Mouse (Mus musculus): Measurements from ENCODE around the gene Per3. TPM values are rescaled to one million over a fixed set of nuclear protein-coding genes. Genes with fewer than 3 reads are reported as not detected.

Per3 gene
- total and polyA plus RNA-seq, 2 experiments from 2014 or later: 3.0 to 6.9 TPM

DNA sequence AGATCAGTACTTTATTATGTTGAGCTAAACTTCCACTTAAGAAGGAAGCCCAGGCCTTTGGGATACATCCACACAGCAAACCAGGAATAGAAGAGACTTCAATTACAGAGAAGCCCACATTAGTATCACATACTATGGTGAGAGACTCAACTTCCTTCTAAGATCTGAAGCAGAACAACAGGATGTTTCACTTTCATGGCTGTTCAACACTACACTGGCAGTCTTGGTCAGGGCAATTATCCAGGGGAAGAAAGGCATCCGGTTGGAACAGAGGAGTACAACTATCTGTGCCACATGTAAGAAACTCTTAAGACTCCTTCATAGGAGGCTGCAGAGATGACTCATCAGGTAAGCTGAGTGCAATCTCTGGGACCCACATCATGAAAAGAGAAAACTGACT lies 6.7 kb upstream of the Per3 start:
- TF ChIP-seq CTCF (IDR thresholded peaks at IDR 0.05; ENCODE audit: low read depth): no peak

DNA sequence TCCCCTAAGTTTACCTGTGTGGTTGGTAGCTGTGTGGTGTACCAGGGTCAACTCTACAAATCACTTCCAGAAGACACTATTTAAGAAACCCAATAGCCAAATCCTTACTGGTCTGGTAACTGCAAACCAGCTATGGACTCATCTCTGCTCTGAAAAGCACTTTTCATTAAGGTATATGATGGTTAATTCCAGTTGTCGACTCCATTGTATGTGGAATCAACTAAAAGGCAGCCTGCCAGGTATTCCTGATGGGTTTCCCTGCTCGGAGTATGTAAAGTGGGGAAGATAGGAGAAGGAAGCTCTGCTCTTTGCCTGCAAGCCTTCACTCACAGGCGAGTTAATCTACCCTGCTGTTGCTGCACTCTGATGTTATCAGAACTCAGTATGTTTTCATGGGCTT lies 2.1 kb upstream of the Per3 start:
- no peak for TF ChIP-seq CTCF (IDR thresholded peaks at IDR 0.05; ENCODE audit: low read depth)
- Histone ChIP-seq H3K36me3 (ENCODE audit: insufficient read depth) (peaks cover 39% of the 10 kb centered on the region), H3K27me3 (ENCODE audit: insufficient read depth, low read length) (no peaks in the 10 kb centered on the region), H3K4me3 (ENCODE audit: low read depth, low read length) (no peak overlapping the region), H3K4me2 (ENCODE audit: low read depth) (no peak overlapping the region), H3K9me3 (ENCODE audit: low read length) (no peaks in the 10 kb centered on the region), H3K9ac (no peak overlapping the region), H3K27ac (ENCODE audit: low read depth, low read length) (no peak overlapping the region), H3K4me1 (ENCODE audit: insufficient read depth) (no peaks in the 10 kb centered on the region; the same call in 1 of the 2 replicates)
- no peak for ATAC-seq
- WGBS: 76% methylated on average over 3 of the region's 3 CpGs
- no peak for DNase-seq

More for the DNA sequence above, 6.7 kb upstream of the Per3 start:
- ATAC-seq (no peak), DNase-seq (no peak)
- H3K9me3 ChIP-seq (ENCODE audit: low read length): no peaks in the 10 kb centered on the region
- H3K27ac ChIP-seq (ENCODE audit: low read depth, low read length): no peak overlapping the region
- H3K27me3 ChIP-seq (ENCODE audit: insufficient read depth, low read length): no peaks in the 10 kb centered on the region
- 89% methylated on average over 1 of the region's 1 CpGs for WGBS
- H3K4me1 ChIP-seq (ENCODE audit: insufficient read depth): peaks cover 1% of the 10 kb centered on the region; the same call in 1 of the 2 replicates
- peaks cover 53% of the 10 kb centered on the region for H3K36me3 ChIP-seq (ENCODE audit: insufficient read depth)
- H3K9ac ChIP-seq: no peak overlapping the region
- H3K4me2 ChIP-seq (ENCODE audit: low read depth): no peak overlapping the region
- no peak overlapping the region for H3K4me3 ChIP-seq (ENCODE audit: low read depth, low read length)

DNA sequence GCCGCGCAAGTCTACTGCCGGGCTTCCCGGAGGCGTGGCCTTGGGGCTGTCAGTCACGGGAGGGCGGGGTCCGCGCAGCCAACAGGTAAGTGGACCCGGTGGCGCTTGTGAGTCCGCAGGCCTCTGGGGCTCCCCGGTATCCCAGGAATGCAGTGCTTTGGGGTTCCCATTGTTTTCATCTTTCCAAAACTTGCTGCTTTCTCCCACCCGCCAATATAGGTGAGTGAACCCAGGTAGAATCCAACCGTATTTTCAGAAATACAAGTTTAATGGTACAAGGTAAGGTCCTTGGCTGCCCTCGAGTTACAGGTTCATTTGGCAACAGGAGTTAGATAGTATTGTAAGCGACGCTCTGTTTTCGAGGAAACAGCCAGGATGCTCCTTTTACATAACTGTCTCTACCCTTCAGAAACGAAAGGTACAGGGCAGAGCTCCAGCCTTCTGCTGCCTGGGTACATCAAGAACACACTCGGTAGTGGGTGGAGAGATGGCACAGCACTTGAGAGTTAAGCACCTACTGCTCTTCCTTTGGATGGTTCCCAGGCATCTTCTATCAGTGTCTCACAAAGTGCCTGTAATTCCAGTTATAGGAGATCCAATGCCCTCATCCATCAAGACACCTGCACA lies 592 bp upstream of the Per3 start:
- H3K36me3 ChIP-seq (ENCODE audit: insufficient read depth): peaks cover 27% of the 10 kb centered on the region
- H3K4me1 ChIP-seq (ENCODE audit: insufficient read depth): no peaks in the 10 kb centered on the region; the same call in 1 of the 2 replicates
- no peaks in the 10 kb centered on the region for H3K9me3 ChIP-seq (ENCODE audit: low read length)
- H3K4me3 ChIP-seq (ENCODE audit: low read depth, low read length): peak overlapping the region; percentile 60
- peak overlapping the region; percentile 32 for H3K9ac ChIP-seq
- H3K4me2 ChIP-seq (ENCODE audit: low read depth): peak overlapping the region; percentile 92
- H3K27ac ChIP-seq (ENCODE audit: low read depth, low read length): no peak overlapping the region
- DNase-seq (no peak), ATAC-seq (no peak)
- 4% methylated on average over 21 of the region's 21 CpGs for WGBS
- no peaks in the 10 kb centered on the region for H3K27me3 ChIP-seq (ENCODE audit: insufficient read depth, low read length)
- no peak for TF ChIP-seq CTCF (IDR thresholded peaks at IDR 0.05; ENCODE audit: low read depth)

DNA sequence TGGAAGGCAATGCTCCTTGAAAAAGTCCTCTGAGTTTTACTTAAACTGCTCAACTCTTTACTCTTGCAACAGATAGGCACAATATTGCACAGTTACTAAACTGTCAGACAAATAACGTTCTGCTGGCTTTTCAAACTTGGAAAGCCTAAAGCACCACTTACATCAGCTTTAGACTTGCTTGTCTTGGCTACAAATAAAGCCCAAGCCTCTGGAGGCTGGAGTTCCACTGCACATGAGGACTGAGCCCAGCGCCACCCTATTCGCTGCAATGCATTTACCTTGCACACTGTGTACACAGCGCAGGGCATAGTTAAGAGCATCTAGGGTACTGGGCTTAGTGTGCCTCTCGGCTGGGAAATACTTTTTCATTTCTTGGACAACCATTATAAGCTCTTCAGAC lies 1.2 kb downstream of the Per3 start:
- 40% methylated on average over 5 of the region's 5 CpGs for WGBS
- ATAC-seq: no peak
- no peak overlapping the region for H3K27ac ChIP-seq (ENCODE audit: low read depth, low read length)
- H3K27me3 ChIP-seq (ENCODE audit: insufficient read depth, low read length): no peaks in the 10 kb centered on the region
- no peaks in the 10 kb centered on the region; the same call in 1 of the 2 replicates for H3K4me1 ChIP-seq (ENCODE audit: insufficient read depth)
- H3K9me3 ChIP-seq (ENCODE audit: low read length): no peaks in the 10 kb centered on the region
- H3K4me3 ChIP-seq (ENCODE audit: low read depth, low read length): peak overlapping the region; percentile 60; the same call in 1 of the 2 replicates
- peak overlapping the region; percentile 92; the same call in 1 of the 2 replicates for H3K4me2 ChIP-seq (ENCODE audit: low read depth)
- TF ChIP-seq CTCF (IDR thresholded peaks at IDR 0.05; ENCODE audit: low read depth): no peak
- DNase-seq: no peak
- H3K9ac ChIP-seq: no peak overlapping the region
- H3K36me3 ChIP-seq (ENCODE audit: insufficient read depth): peaks cover 17% of the 10 kb centered on the region

DNA sequence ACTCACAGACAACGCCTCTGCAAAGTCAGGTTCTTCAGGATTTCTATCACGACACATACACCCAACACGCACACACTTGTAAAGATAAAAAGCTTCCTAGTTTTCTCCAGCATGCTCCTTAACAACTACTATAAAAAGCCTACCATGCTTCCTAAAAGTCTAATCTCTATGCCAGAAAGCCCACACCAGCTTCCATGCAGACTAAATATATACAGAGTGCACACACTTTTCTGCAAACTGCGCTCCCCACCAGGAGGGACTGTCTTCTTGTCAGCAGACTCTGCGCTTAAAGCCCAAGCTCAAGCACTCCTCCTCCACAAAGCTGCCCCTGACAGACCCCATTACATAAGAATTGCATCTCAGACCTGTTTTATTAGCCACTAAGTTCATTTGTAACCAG lies 3.0 kb downstream of the Per3 start:
- Histone ChIP-seq H3K4me1 (ENCODE audit: insufficient read depth) (no peaks in the 10 kb centered on the region; the same call in 1 of the 2 replicates), H3K4me3 (ENCODE audit: low read depth, low read length) (no peak overlapping the region), H3K27ac (ENCODE audit: low read depth, low read length) (no peak overlapping the region), H3K4me2 (ENCODE audit: low read depth) (no peak overlapping the region), H3K9ac (no peak overlapping the region), H3K9me3 (ENCODE audit: low read length) (no peaks in the 10 kb centered on the region), H3K27me3 (ENCODE audit: insufficient read depth, low read length) (no peaks in the 10 kb centered on the region), H3K36me3 (ENCODE audit: insufficient read depth) (peaks cover 3% of the 10 kb centered on the region; the same call in 1 of the 2 replicates)
- no peak for TF ChIP-seq CTCF (IDR thresholded peaks at IDR 0.05; ENCODE audit: low read depth)
- WGBS: 90% methylated on average over 5 of the region's 5 CpGs
- DNase-seq (no peak), ATAC-seq (no peak)

DNA sequence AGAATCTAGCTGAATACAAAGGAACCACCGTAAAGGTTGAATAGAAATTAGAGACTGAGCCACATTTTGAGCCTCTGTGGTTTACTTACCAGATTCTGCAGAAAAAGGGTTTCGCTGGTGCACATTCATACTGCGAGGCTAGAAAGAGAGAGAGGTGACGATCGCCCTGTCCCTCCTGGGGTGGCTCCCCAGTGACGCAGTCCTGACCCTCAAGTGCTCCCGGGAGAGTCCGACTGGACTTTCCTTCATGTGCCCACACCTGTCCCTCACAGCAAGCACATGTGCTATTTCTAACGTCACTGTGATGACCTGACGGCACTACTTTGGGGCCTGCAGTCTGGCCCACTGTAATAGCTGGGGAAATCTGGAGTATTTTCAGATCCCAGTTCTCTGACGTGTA lies 6.7 kb downstream of the Per3 start:
- H3K4me2 ChIP-seq (ENCODE audit: low read depth): no peak overlapping the region
- WGBS: 91% methylated on average over 11 of the region's 11 CpGs

DNA sequence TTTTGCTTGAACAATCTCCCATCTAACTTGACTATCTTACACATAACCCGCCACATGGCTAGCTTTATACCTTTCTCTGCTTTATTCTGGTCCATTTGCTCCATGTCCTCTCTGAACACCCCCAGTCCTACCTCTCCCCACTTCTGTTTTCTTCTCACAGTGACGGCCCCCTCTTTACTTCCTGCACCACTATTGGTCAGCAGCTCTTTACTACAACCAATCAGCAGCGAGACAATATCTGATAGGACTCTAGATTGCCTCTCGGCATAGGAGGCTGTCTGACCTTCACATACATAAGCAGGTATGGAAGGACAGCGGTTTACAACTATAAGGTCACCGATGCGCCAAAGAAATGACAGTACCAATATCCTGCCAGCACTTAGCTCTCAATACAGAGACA lies 7.9 kb downstream of the Per3 start:
- no peaks in the 10 kb centered on the region for H3K27me3 ChIP-seq (ENCODE audit: insufficient read depth, low read length)
- DNase-seq: no peak
- TF ChIP-seq CTCF (IDR thresholded peaks at IDR 0.05; ENCODE audit: low read depth): no peak
- H3K4me1 ChIP-seq (ENCODE audit: insufficient read depth): no peaks in the 10 kb centered on the region
- no peaks in the 10 kb centered on the region for H3K9me3 ChIP-seq (ENCODE audit: low read length)
- no peak overlapping the region for H3K27ac ChIP-seq (ENCODE audit: low read depth, low read length)
- H3K4me3 ChIP-seq (ENCODE audit: low read depth, low read length): no peak overlapping the region
- ATAC-seq: no peak
- no peak overlapping the region for H3K4me2 ChIP-seq (ENCODE audit: low read depth)
- H3K9ac ChIP-seq: no peak overlapping the region
- WGBS: 88% methylated on average over 7 of the region's 7 CpGs
- no peaks in the 10 kb centered on the region for H3K36me3 ChIP-seq (ENCODE audit: insufficient read depth)

More for the DNA sequence above, 6.7 kb downstream of the Per3 start:
- Histone ChIP-seq H3K27ac (ENCODE audit: low read depth, low read length) (no peak overlapping the region), H3K36me3 (ENCODE audit: insufficient read depth) (no peaks in the 10 kb centered on the region), H3K4me3 (ENCODE audit: low read depth, low read length) (no peak overlapping the region), H3K9ac (no peak overlapping the region), H3K9me3 (ENCODE audit: low read length) (no peaks in the 10 kb centered on the region), H3K27me3 (ENCODE audit: insufficient read depth, low read length) (no peaks in the 10 kb centered on the region), H3K4me1 (ENCODE audit: insufficient read depth) (no peaks in the 10 kb centered on the region)
- no peak for TF ChIP-seq CTCF (IDR thresholded peaks at IDR 0.05; ENCODE audit: low read depth)
- ATAC-seq: no peak
- no peak for DNase-seq
